Mouse (Mus musculus) stomach, postnatal 0 days (tissue): ENCODE results near the gene Idh1.

Source experiments
- CTCF ChIP-seq: IDR thresholded peaks from 2 replicates; pipeline ENCODE4 v1.5.1; 2016; ENCODE audit warnings: antibody characterized with exemption, low read depth, mild to moderate bottlenecking, moderate library complexity
- EP300 ChIP-seq: optimal IDR thresholded peaks from 2 replicates; pipeline ENCODE3; 2016; ENCODE audit warnings: antibody characterized with exemption

- peak; percentile 40 for TF ChIP-seq CTCF
- no peak for TF ChIP-seq EP300
Observed at GRCm38 (mm10) chr1:65162210-65162609, 24.1 kb downstream of the Idh1 start.
